Mouse (Mus musculus) layer of hippocampus, adult 2 months (tissue): ENCODE results near the gene Tctex1d1. TPM values are rescaled to one million over a fixed set of nuclear protein-coding genes. Genes with fewer than 3 reads are reported as not detected.
A peak's percentile ranks its signal among the peaks of the same experiment; 100 is the strongest.

ENCODE experiments used
- DNase-seq, 2 experiments: peaks; one replicate each; pipeline ENCODE4 v3.0.0; 2022; ENCODE audit warnings: low spot score in 2 of 2
- H3K27ac ChIP-seq: fragments of 200-600 bp; 2 replicates; pipeline ENCODE4 v1.8.1; 2022
- H3K4me3 ChIP-seq: fragments of 200-600 bp; 2 replicates; pipeline ENCODE4 v1.8.1; 2022; ENCODE audit warnings: mild to moderate bottlenecking
- CTCF ChIP-seq: fragments of 200-600 bp; conservative IDR thresholded peaks from 2 replicates; pipeline ENCODE4 v1.8.1; 2022; ENCODE audit warnings: antibody characterized with exemption, mild to moderate bottlenecking, moderate library complexity
- long read RNA-seq, 2 experiments: library from polyadenylated mRNA; stranded (forward); transcript quantifications; one replicate each; pipeline ENCODE4 v2.0.0; 2021; ENCODE audit warnings: borderline mapping rate in 2 of 2
- total RNA-seq, 2 experiments: library from RNA; stranded (reverse); gene quantifications; 2 replicates each; pipeline ENCODE4 v1.2.3; 2021

Tctex1d1 gene
- under 1 TPM; 0.27 to 0.28 TPM for total RNA-seq
- long read RNA-seq, experiment 1 = 0 reads
- long read RNA-seq, experiment 2 = 0 reads

- DNase-seq = no peak
- Histone ChIP-seq H3K4me3 (peak within 1 kb of the TSS; percentile 26), H3K27ac (no peak within 1 kb of the TSS)
- no peak for TF ChIP-seq CTCF
Measured at GRCm38 (mm10) chr4:102978440-102978839, at the start of gene Tctex1d1. TSS of gene Tctex1d1 (plus strand) at chr4:102978606.

GRCm38 (mm10) chr4:102929491-102929890 is 48.9 kb upstream of the Tctex1d1 start:
- Histone ChIP-seq H3K4me3 (no peak overlapping the region), H3K27ac (no peak overlapping the region)
- TF ChIP-seq CTCF = no peak
- DNase-seq = no peak

- DNase-seq = no peak
- no peak overlapping the region for H3K4me3 ChIP-seq
- no peak overlapping the region for H3K27ac ChIP-seq
- TF ChIP-seq CTCF = no peak
Measured at GRCm38 (mm10) chr4:102930679-102931078, 47.7 kb upstream of the Tctex1d1 start.

- no peak for DNase-seq
- H3K27ac ChIP-seq = no peak overlapping the region
- TF ChIP-seq CTCF = no peak
- no peak overlapping the region for H3K4me3 ChIP-seq
Measured at GRCm38 (mm10) chr4:102940266-102940665, 38.1 kb upstream of the Tctex1d1 start.

- DNase-seq = no peak
- no peak overlapping the region for H3K4me3 ChIP-seq
- no peak for TF ChIP-seq CTCF
- no peak overlapping the region for H3K27ac ChIP-seq
Measured at GRCm38 (mm10) chr4:102940738-102941137, 37.7 kb upstream of the Tctex1d1 start.

GRCm38 (mm10) chr4:102944325-102944724 is 34.1 kb upstream of the Tctex1d1 start:
- TF ChIP-seq CTCF = no peak
- DNase-seq = no peak
- no peak overlapping the region for H3K4me3 ChIP-seq
- H3K27ac ChIP-seq = no peak overlapping the region

GRCm38 (mm10) chr4:102952476-102952875 is 25.9 kb upstream of the Tctex1d1 start:
- TF ChIP-seq CTCF = no peak
- DNase-seq = no peak
- no peak overlapping the region for H3K4me3 ChIP-seq
- no peak overlapping the region for H3K27ac ChIP-seq

GRCm38 (mm10) chr4:102955294-102955956 is 23.0 kb upstream of the Tctex1d1 start:
- DNase-seq = no peak
- no peak for TF ChIP-seq CTCF
- no peak overlapping the region for H3K4me3 ChIP-seq
- no peak overlapping the region for H3K27ac ChIP-seq

GRCm38 (mm10) chr4:102959409-102959808 is 19.0 kb upstream of the Tctex1d1 start:
- no peak for DNase-seq
- Histone ChIP-seq H3K4me3 (no peak overlapping the region), H3K27ac (no peak overlapping the region)
- no peak for TF ChIP-seq CTCF

- DNase-seq = no peak
- H3K27ac ChIP-seq = no peak overlapping the region
- no peak overlapping the region for H3K4me3 ChIP-seq
- TF ChIP-seq CTCF = no peak
Measured at GRCm38 (mm10) chr4:102964174-102964573, 14.2 kb upstream of the Tctex1d1 start.

- no peak overlapping the region for H3K27ac ChIP-seq
- DNase-seq = no peak
- H3K4me3 ChIP-seq = no peak overlapping the region
- no peak for TF ChIP-seq CTCF
Measured at GRCm38 (mm10) chr4:102967811-102968210, 10.6 kb upstream of the Tctex1d1 start.

GRCm38 (mm10) chr4:102969599-102969998 is 8.8 kb upstream of the Tctex1d1 start:
- no peak for DNase-seq
- Histone ChIP-seq H3K4me3 (no peak overlapping the region), H3K27ac (no peak overlapping the region)
- no peak for TF ChIP-seq CTCF

GRCm38 (mm10) chr4:102971159-102971558 is 7.2 kb upstream of the Tctex1d1 start:
- Histone ChIP-seq H3K27ac (no peak overlapping the region), H3K4me3 (no peak overlapping the region)
- no peak for DNase-seq
- no peak for TF ChIP-seq CTCF

GRCm38 (mm10) chr4:102972071-102972470 is 6.3 kb upstream of the Tctex1d1 start:
- H3K4me3 ChIP-seq = no peak overlapping the region
- H3K27ac ChIP-seq = no peak overlapping the region
- DNase-seq = no peak
- no peak for TF ChIP-seq CTCF
